Mouse (Mus musculus) yolk sac, embryonic 10.5 days (tissue): Measurements from ENCODE around the gene Litaf.

Source experiments
- DNase-seq: peaks from one replicate; pipeline ENCODE4 v3.0.0-alpha.2; 2017; ENCODE audit warnings: low spot score

Gene Litaf

GRCm38 (mm10) chr16:11066833-11067191 is 855 bp upstream of the Litaf start:
- DNase-seq: no peak

- no peak for DNase-seq
Measured at GRCm38 (mm10) chr16:11065431-11065830, 526 bp downstream of the Litaf start.

GRCm38 (mm10) chr16:11064742-11065141 is 1.2 kb downstream of the Litaf start:
- DNase-seq: no peak

- no peak for DNase-seq
Measured at GRCm38 (mm10) chr16:11064341-11064740, 1.6 kb downstream of the Litaf start.

- peak; percentile 30 for DNase-seq
Measured at GRCm38 (mm10) chr16:11062794-11063721, 2.9 kb downstream of the Litaf start.

- DNase-seq: no peak
Measured at GRCm38 (mm10) chr16:11060645-11061044, 5.3 kb downstream of the Litaf start, which contains the start of gene Snn. Gene Snn (plus strand): TSS chr16:11060945.

- DNase-seq: no peak
Measured at GRCm38 (mm10) chr16:11055916-11056315, 10.0 kb downstream of the Litaf start.

GRCm38 (mm10) chr16:11054871-11055270 is 11.1 kb downstream of the Litaf start:
- DNase-seq: no peak

- DNase-seq: no peak
Measured at GRCm38 (mm10) chr16:11054409-11054808, 11.5 kb downstream of the Litaf start.

GRCm38 (mm10) chr16:11051134-11051533 is 14.8 kb downstream of the Litaf start:
- DNase-seq: no peak

GRCm38 (mm10) chr16:11050226-11050625 is 15.7 kb downstream of the Litaf start:
- no peak for DNase-seq

- DNase-seq: no peak
Measured at GRCm38 (mm10) chr16:11047130-11047529, 18.8 kb downstream of the Litaf start.

GRCm38 (mm10) chr16:11046437-11046836 is 19.5 kb downstream of the Litaf start:
- no peak for DNase-seq

GRCm38 (mm10) chr16:11043239-11043638 is 22.7 kb downstream of the Litaf start:
- no peak for DNase-seq

GRCm38 (mm10) chr16:11040603-11041002 is 25.4 kb downstream of the Litaf start:
- DNase-seq: no peak

- DNase-seq: peak; percentile 58
Measured at GRCm38 (mm10) chr16:11035790-11036431, 30.0 kb downstream of the Litaf start.

- no peak for DNase-seq
Measured at GRCm38 (mm10) chr16:11035273-11035672, 30.7 kb downstream of the Litaf start.

GRCm38 (mm10) chr16:11034193-11034803 is 31.7 kb downstream of the Litaf start:
- DNase-seq: peak; percentile 77

GRCm38 (mm10) chr16:11031320-11031719 is 34.6 kb downstream of the Litaf start:
- DNase-seq: no peak

- DNase-seq: no peak
Measured at GRCm38 (mm10) chr16:11030844-11031243, 35.1 kb downstream of the Litaf start.

- DNase-seq: no peak
Measured at GRCm38 (mm10) chr16:11028206-11028605, 37.8 kb downstream of the Litaf start.

- DNase-seq: no peak
Measured at GRCm38 (mm10) chr16:11024841-11025240, 41.1 kb downstream of the Litaf start.

GRCm38 (mm10) chr16:11023618-11024017 is 42.3 kb downstream of the Litaf start:
- DNase-seq: no peak
